Mouse (Mus musculus) heart, postnatal 0 days (tissue): ENCODE measurements at regions not wholly inside any gene's neighbourhood (a gene's known extent, or its start where the extent isn't known, plus 50 kb on each side); places are given as distances from the start of the nearest gene placed in this dataset.

Experiments
- ATAC-seq: fragments of 200-750 bp; cut with Nextera tagmentation; 2 replicates; pipeline ENCODE4 v1.8.0; 2017; ENCODE audit warnings: low read depth, moderate number of reproducible peaks, moderate library complexity; ENCODE audit not compliant: insufficient read depth
- DNase-seq: peaks from one replicate; pipeline ENCODE4 v3.0.0-alpha.2; 2016; ENCODE audit warnings: low spot score
- H3K27ac ChIP-seq: fragments of 300-500 bp; sonication (generic); 2 replicates; pipeline ENCODE4 v1.5.1; 2014; ENCODE audit warnings: low read depth, mild to moderate bottlenecking
- H3K27me3 ChIP-seq: fragments of 300-500 bp; sonication (generic); 2 replicates; pipeline ENCODE4 v1.6.1; 2014; ENCODE audit warnings: low read length, mixed read lengths; ENCODE audit not compliant: control insufficient read depth, insufficient read depth
- H3K36me3 ChIP-seq: fragments of 300-500 bp; sonication (generic); replicated peaks from 2 replicates; pipeline ENCODE4 v1.6.1; 2014; ENCODE audit warnings: low read length, mixed read lengths; ENCODE audit not compliant: control insufficient read depth, insufficient read depth
- H3K4me1 ChIP-seq: fragments of 300-500 bp; sonication (generic); 2 replicates; pipeline ENCODE4 v1.6.1; 2014; ENCODE audit warnings: antibody characterized with exemption; ENCODE audit not compliant: control insufficient read depth, insufficient read depth
- H3K4me2 ChIP-seq: fragments of 300-500 bp; sonication (generic); 2 replicates; pipeline ENCODE4 v1.6.1; 2014; ENCODE audit warnings: low read depth, mild to moderate bottlenecking, low read length, moderate library complexity
- H3K4me3 ChIP-seq: fragments of 300-500 bp; sonication (generic); 2 replicates; pipeline ENCODE4 v1.5.1; 2014; ENCODE audit warnings: low read depth, low read length
- H3K9ac ChIP-seq: fragments of 300-500 bp; sonication (generic); replicated peaks from 2 replicates; pipeline ENCODE4 v1.6.1; 2014; ENCODE audit warnings: low read depth, low read length, mixed read lengths
- H3K9me3 ChIP-seq: fragments of 300-500 bp; sonication (generic); replicated peaks from 2 replicates; pipeline ENCODE4 v1.6.1; 2016; ENCODE audit warnings: low read length; ENCODE audit not compliant: control insufficient read depth
- CTCF ChIP-seq: IDR thresholded peaks from 2 replicates; pipeline ENCODE4 v1.5.1; 2016; ENCODE audit warnings: antibody characterized with exemption, control low read depth, low read depth
- EP300 ChIP-seq: IDR thresholded peaks from 2 replicates; pipeline ENCODE4 v1.6.1; 2016; ENCODE audit warnings: antibody characterized with exemption, low read depth
- WGBS: fragments of 180-500 bp; shearing (Covaris S2); extraction: QIAGEN DNeasy Blood & Tissue Kit; methylation state at CpG from one replicate; pipeline ENCODE4 v1.1.7; 2014; 5-methylcytosine and 5-hydroxymethylcytosine counted together

DNA sequence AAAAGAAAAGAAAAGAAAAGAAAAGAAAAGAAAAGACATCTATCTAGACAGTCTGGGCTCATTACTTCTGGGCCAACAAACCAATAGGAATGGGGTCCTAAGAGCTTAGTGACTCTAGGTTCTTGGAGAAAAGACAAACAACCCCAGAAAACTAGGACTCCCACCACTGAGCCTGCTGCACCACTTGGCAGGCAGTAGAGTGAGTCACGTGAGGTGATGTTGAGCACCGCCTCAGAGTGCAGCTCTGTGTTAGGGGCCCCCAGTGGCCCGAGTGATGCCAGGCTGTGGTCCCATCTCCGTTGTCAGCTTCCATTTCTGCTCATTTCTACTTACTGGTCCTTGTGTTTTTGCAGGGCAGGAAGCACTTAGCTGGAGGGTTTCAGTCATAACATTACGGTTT is 439.7 kb downstream of the Tcerg1l start:
- Histone ChIP-seq H3K4me2 (no peak overlapping the region), H3K27me3 (no peaks in the 10 kb centered on the region), H3K4me3 (no peak overlapping the region), H3K27ac (no peak overlapping the region), H3K9ac (no peak overlapping the region), H3K4me1 (no peaks in the 10 kb centered on the region), H3K9me3 (no peaks in the 10 kb centered on the region), H3K36me3 (no peaks in the 10 kb centered on the region)
- 62% methylated on average over 5 of the region's 5 CpGs for WGBS
- TF ChIP-seq CTCF, result no peak
- TF ChIP-seq EP300, result no peak
- no peak for DNase-seq
- no peak for ATAC-seq

- DNase-seq (no peak), ATAC-seq (no peak)
- H3K4me2 ChIP-seq, result no peak overlapping the region
- no peaks in the 10 kb centered on the region for H3K36me3 ChIP-seq
- WGBS, result 35% methylated on average over 3 of the region's 3 CpGs
- no peaks in the 10 kb centered on the region for H3K9me3 ChIP-seq
- H3K27me3 ChIP-seq, result no peaks in the 10 kb centered on the region
- TF ChIP-seq CTCF, result no peak
- no peak for TF ChIP-seq EP300
- H3K9ac ChIP-seq, result no peak overlapping the region
- H3K4me1 ChIP-seq, result no peaks in the 10 kb centered on the region
- H3K27ac ChIP-seq, result no peak overlapping the region
- no peak overlapping the region for H3K4me3 ChIP-seq
Observed at GRCm38 (mm10) chr7:137963470-137964095, 433.9 kb downstream of the Tcerg1l start.

DNA sequence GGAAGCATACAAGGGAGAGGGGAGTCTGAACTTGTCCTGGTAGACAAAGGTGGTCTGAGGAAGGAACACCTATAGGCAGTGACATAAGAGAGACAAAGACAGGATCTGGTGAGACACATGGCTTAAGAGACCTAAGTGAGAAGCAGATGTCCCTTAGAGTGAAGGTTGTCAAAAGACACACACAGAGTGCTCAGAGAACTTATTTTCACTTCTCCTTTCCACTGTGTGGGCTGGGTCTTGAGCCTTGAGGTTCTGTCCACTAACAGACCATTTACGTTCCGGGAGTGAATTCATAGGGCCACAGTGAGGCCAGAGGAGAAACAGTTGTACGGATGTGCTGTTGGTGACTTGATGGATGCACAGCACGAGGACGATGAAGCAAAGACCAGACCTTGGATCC is 422.8 kb downstream of the Tcerg1l start:
- DNase-seq (no peak), ATAC-seq (no peak)
- H3K4me2 ChIP-seq, result no peak overlapping the region
- no peaks in the 10 kb centered on the region for H3K4me1 ChIP-seq
- H3K27me3 ChIP-seq, result no peaks in the 10 kb centered on the region
- H3K9me3 ChIP-seq, result no peaks in the 10 kb centered on the region
- H3K9ac ChIP-seq, result no peak overlapping the region
- 85% methylated on average over 5 of the region's 5 CpGs for WGBS
- H3K4me3 ChIP-seq, result no peak overlapping the region
- no peak overlapping the region for H3K27ac ChIP-seq
- H3K36me3 ChIP-seq, result no peaks in the 10 kb centered on the region
- no peak for TF ChIP-seq CTCF
- no peak for TF ChIP-seq EP300

GRCm38 (mm10) chr7:137977527-137977926 is 420.0 kb downstream of the Tcerg1l start:
- 51% methylated on average over 1 of the region's 1 CpGs for WGBS
- Histone ChIP-seq H3K27ac (no peak overlapping the region), H3K9ac (no peak overlapping the region)

DNA sequence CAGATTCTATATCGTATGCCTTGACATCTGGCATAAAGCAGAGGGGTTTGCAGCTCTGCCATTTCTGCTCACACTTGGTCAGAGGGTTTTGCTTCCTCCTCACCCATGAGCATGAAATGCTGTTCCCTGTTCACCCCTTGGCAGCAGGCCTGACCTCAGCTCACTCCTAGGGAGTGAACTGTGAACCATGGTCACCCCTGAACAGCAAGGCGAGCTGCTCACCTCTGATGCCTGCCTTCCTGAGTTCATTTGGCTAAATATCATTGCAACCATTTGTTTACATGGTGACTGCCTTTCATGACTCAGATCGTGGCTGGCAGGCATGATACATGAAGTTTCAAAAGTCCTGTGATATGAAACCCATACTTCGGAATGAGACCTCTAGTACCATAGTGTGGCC is 418.2 kb downstream of the Tcerg1l start:
- DNase-seq, result no peak
- Histone ChIP-seq H3K9ac (no peak overlapping the region), H3K4me1 (no peaks in the 10 kb centered on the region), H3K4me3 (no peak overlapping the region), H3K36me3 (no peaks in the 10 kb centered on the region), H3K27ac (no peak overlapping the region), H3K4me2 (no peak overlapping the region), H3K27me3 (no peaks in the 10 kb centered on the region), H3K9me3 (no peaks in the 10 kb centered on the region)
- 66% methylated on average over 4 of the region's 4 CpGs for WGBS
- ATAC-seq, result no peak
- TF ChIP-seq CTCF (no peak), EP300 (no peak)

More at GRCm38 (mm10) chr7:137977527-137977926, 420.0 kb downstream of the Tcerg1l start:
- Histone ChIP-seq H3K27me3 (no peaks in the 10 kb centered on the region), H3K4me2 (no peak overlapping the region), H3K4me3 (no peak overlapping the region), H3K4me1 (no peaks in the 10 kb centered on the region), H3K36me3 (no peaks in the 10 kb centered on the region), H3K9me3 (no peaks in the 10 kb centered on the region)
- DNase-seq (no peak), ATAC-seq (no peak)
- TF ChIP-seq EP300 (no peak), CTCF (no peak)

- Histone ChIP-seq H3K36me3 (no peaks in the 10 kb centered on the region), H3K9me3 (no peaks in the 10 kb centered on the region; the same call in 1 of the 2 replicates), H3K27ac (no peak overlapping the region), H3K4me2 (no peak overlapping the region), H3K9ac (no peak overlapping the region), H3K4me3 (no peak overlapping the region), H3K4me1 (no peaks in the 10 kb centered on the region), H3K27me3 (no peaks in the 10 kb centered on the region)
- TF ChIP-seq CTCF (no peak), EP300 (no peak)
- WGBS, result 39% methylated on average over 3 of the region's 3 CpGs
- DNase-seq (no peak), ATAC-seq (no peak)
Observed at GRCm38 (mm10) chr7:138005806-138006205, 391.7 kb downstream of the Tcerg1l start.
